Mouse (Mus musculus) skeletal muscle tissue, adult 2 months (tissue): ENCODE measurements at regions not wholly inside any gene's neighbourhood (a gene's known extent, or its start where the extent isn't known, plus 50 kb on each side); places are given as distances from the start of the nearest gene placed in this dataset.
"Not testable (repeated sequence)": the region's sequence is repeated elsewhere in the genome, so short reads cannot be mapped to it uniquely, and the experiment has no call there.

Experiments used
- DNase-seq: peaks from one replicate; pipeline ENCODE4 v3.0.0-alpha.2; 2012; ENCODE audit warnings: low read depth, low spot score

DNA sequence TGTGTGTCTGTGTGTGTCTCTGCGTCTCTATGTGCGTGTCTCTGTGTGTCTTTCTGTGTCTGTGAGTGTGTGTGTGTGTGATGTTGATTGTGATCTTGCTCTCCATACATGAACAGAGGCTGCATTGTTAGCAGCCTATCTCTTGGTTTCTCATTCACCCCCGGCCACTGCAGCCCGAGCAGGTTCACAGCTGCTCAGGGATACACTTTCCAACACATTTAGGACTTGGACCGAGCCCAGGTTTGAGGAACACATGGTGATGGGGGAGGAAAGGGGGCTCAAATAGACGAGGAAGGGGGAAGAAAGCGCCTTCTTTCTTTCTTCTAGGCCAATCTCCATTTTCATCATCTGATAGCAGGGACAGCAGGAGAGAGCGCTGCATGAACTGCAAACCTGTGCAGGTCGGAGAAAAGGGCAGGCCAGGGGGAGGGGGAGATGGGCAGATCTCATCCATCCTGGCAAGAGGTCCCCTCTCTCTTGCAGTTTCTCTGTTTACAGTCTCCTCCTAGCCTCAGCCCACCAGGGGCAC, 123.2 kb downstream of the Zfp36l1 start:
- DNase-seq: no peak

DNA sequence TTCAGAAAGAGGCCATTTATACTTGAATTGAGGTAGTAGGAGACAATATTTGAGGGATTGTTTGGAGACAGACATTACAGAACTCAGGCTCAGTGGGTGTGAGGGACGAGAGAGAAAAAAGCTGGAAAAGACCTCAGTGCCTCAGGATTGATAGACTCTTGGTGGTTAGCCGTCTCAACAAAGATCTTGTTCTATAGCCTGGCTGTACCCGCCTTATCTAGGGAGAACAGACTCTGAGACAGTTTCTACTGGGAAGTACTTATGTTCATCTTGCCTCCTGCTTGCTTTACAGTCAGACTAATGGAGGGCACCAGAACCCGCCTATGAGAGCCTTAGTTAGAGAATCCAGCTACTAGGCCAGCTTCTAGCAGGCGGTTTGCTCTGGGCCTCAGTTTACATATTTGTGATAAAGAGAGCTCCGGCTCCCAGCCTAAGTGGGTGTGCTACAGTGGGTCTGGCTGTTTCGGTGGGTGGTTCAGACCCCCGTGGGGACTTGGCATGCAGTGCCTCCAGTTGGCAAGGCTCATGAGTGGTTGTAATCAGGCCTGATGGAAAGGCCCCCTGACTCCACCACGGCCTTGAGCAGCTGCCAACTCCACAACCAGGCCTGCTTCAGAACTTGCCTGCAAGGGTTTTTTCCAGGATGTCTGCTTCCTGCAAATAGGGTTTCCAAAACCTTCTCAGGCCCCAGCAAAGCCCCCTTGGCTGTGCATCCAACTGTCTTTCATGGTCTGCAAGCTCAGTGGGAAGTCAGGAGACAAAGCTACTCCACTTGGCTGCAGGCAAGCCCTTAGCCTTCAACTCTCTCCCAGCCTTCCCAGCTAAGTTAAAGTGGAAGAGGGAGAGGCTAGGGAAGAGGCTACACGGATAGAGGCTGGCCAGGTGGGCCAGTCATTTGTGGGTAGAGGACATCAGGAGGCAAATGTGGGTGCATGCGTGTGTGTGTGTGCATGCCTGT, 124.1 kb downstream of the Zfp36l1 start:
- no peak for DNase-seq

DNA sequence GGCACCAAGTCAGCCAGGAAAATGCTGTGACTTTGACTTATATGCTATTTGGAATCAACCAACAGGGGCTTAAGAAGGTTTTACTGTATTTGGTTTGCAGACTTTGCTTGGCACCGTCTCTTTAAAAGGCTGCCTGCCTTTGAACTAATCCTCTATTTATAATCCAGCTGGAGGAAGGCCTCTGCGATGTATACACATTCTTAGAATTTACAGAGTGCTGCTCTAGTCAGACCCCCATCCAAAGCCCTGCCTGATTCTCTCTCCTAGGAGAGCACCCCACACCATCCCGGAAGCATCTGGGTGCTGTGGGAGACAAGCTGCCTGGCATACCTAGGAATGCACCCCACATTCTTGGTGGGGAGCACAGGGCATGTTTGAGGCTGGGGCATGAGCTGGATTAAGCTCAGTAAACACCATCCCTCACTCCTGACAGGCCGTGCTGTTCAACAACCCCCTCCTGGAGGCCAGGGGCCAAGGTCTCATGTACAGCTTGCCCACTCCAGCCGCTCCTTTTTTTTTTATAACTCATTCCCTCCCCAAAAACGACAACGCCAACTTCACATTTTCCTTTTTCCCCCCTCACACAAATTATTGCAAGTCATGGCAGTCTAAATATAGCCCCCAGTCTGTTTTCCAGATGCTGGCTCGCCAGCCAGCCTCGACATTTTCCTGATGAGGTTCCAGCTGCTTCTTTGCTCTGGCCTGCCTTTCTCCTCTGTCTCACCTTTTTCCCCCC, 126.4 kb downstream of the Zfp36l1 start:
- no peak for DNase-seq

DNA sequence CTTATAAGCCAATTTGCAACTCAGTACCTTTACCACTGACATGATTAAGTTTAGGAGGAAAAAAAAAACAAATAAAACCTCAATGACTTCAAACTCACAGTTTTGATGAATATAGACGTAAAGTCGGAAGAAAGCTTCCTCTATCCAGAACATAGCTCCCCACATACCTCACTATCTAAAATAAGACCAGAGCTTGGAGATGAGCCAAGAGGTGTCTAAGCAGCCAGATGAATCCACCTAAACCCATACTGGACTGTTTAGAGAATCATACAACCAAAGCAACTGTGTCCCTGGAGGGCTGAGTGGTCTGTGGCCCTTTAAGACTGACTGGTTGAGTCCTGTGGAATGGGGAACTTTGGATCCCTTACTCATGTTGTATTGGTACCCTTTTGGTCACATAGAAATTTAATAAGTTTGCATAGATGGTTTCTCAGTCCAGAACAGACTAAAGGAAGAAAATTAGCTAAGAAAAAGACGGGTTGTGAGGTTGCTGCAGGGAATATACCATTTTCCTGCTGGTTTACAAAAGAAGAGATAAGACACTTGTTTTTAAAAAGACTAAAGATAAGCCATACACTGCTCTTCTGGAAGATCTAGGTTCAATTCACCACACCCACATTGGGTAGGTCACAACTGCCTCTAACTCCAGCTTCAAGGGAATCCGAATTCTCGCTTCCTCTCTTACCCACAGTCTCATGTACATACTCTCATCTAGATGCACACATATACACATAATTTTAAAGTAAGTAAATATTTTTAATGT, 127.6 kb downstream of the Zfp36l1 start:
- DNase-seq: no peak

DNA sequence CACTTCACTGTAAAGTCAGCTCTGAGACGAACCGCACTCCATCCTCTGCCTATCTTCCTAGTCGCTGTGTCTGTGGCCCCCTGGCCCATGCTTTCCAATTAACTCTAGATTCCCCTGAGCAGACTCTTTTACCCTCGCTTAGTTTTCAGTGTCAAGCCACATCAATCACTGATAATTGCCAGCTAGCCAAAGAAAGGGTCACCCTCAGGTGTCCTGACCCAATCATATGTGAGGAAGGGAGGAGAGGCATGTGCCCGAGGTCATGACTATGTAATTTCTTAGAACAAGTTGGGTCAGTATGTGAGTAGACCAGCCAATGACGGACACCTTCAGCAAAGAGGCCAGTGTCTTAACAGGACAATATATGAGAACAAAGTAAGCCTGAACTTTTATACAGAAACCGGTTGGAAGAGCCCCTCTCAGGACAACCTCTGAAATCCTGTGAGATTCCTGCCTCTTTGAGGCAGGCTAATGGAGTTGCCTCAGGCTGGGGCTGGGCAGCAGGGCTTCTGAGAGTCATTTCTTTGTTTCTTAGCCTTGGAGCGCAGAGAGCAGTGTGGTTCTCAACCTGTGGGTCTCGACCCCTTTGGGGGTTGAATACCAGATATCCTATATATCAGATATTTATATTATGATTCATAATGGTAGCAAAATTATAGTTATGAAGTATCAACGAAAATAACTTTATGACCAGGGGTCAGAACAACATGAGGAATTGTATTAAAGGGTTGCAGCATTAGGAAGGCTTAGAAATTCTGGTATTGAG, 128.6 kb downstream of the Zfp36l1 start:
- DNase-seq: no peak

DNA sequence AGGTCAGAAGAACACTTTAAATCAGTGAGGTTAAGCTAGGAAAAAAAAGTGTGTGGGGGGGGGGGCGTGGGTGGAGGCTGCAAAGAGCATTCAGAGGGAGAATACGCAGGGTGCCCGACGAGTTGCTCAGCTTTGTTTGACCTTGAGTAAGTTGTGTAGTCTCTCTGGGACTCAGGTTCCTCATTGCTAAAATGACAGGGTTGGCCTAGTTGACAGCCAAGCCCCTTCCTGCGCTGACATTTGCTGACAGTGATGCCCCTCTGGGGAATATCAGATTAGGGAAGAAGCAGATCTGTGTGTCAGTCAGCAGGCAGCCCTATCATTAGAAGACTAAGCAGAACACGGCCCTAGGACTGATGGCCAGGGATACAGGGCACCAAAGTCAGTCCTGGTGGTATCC, 129.6 kb downstream of the Zfp36l1 start:
- no peak for DNase-seq

DNA sequence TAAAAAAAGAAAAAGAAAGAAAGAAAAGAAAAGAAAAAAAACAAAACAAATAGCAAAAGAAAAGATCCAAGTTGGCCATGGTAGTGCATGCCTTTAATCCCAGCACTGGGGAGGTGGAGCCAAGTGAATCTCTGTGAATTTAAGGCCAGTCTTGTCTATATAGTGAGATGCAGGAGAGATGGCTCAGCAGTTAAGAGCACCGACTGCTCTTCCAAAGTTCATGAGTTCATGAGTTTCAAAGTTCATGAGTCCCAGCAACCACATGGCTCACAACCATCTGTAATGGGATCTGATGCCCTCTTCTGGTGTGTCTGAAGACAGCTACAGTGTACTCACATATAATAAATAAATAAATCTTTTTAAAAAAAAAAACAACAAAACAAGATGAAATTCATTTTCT, 130.3 kb downstream of the Zfp36l1 start:
- not testable (repeated sequence) for DNase-seq

DNA sequence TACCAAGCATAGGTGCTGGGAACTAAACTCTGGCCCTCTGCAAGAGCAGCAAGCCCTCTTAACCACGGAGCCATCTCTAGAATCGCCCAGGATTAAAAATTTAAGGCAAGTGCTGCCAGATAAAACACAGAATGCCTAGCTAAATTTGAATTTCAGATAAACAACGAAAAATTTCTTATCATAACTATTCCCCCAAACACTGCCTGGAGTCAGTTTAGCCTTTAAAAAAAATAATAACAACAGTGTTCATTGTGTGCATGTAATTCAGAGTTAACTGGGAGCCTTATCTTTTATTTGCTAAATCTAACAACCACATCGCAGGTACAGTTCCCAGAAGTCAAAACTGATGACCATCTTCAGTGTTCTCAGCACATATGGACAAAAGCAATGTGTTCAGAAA, 132.1 kb downstream of the Zfp36l1 start:
- no peak for DNase-seq

DNA sequence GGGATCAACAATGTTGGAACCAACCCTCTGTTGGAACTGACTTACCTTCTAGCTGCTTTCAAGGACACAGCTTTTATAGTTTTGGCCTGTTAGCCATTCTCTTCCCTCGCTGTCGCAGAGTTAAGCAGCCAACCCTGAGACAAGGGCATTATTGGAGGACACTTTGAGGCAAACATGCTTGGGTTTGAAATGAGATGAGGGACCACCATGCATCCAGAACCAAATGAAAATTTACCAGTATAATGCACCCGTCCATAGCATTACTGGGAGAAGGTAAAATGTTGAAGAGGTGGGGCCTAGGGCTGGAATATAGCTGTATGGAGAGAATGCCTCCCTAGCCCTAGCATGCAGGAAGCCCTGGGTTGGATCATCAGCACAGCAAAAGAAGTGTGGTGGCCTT, 135.7 kb downstream of the Zfp36l1 start:
- DNase-seq: no peak

DNA sequence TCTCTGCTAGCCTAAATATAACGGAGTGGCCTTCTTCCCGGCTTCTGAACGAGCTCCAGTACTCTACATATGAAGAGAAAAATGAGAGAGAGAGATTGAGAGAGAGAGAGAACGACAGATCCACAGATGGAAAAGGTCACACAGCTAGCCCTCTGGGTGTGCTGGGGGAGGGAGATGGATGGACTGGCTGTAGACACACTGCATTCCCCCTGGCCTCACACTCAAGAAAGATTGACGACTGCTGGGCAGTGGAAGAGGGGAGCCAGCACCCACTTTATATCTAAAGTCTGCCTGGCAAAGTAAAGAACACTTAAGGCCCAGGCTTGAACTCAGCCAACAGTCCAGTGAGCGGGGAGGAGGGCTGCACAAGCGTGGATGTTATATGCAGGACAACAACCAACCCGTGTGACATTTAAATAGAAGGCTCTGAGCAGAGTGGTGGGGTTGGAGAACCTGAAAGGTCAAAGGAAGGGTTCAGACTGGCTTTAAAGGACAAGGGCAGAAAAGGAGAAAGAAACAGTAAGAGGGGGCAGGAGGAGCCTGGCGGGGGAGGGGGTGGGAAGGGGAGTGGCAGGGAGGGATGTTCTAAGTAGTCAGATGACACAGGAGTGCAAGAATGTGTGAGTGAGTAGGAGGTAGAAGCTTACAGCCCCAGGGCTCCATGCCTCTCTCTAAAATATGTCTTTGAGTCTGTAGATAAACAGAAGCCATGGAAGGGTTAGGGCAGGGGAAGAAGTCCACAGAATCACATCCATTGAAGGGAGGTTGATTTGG, 137.2 kb downstream of the Zfp36l1 start:
- no peak for DNase-seq

DNA sequence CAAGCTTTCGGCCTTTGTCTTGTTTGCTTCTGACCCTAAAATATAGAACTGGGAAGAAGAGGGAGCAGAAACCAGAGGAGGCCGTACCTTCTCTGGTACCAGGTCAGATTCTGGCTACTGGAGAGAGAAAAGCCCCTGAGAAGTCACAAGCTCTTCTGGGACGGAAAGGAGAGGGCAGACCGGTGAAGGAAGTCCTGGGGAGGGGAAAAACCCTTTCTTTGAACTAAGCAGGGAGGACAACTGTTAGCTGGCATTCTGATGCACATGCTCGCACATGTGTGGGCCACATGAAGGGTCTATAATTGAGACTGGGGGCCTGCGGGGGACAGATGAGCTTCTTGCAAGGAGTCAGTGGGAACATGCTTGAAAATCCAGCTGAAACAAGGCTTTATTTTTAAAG, 137.8 kb downstream of the Zfp36l1 start:
- DNase-seq: no peak

DNA sequence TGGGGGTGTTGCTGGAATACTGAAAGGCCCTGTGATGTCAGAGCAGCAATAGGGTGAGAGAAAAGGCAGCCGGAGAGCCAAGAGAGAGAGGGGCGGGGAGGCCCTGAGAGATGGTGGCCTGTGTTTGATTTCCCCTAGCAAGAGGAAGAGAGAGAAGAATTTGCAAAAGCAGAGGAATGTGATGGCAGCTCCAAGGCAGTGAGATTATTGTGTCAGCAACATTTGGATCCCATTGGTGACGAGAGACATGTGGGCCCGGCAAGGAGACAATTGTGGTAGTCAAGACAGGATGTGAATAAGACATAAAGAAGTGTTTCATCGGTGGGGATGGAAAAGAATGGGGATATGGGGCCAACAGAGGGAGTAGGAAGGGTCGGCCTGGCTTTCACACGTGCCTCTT, 138.3 kb downstream of the Zfp36l1 start:
- no peak for DNase-seq

DNA sequence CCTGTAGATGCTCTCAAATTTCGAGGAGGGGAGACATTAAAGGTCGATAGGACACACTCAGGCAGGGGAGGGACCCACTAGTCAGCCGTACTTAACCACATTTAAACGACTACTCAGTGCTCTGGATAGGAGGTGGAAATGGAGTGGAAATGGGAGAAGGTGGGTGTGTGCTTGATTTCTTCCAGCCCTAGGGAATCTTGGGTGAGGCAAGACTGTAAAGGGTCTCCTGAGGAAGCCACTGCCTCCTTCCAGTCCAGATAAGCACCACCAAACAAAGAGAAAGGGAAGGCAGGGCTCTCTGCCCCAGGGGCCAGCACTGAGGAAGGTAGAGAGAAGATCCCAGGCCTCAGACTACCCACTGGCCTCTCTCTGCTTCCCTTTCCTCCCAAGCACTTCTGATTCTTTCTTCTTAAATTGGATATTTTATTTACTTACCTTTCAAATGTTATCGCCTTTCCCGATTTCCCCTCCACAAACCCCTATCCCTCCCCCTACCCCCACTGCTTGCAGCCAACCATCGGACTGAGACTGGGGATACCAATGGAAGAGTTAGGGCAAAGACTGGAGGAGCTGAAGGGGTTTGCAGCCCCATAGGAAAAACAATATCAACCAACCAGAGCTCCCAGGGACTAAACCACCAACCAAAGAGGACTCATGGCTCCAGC, 139.1 kb downstream of the Zfp36l1 start:
- DNase-seq: no peak

DNA sequence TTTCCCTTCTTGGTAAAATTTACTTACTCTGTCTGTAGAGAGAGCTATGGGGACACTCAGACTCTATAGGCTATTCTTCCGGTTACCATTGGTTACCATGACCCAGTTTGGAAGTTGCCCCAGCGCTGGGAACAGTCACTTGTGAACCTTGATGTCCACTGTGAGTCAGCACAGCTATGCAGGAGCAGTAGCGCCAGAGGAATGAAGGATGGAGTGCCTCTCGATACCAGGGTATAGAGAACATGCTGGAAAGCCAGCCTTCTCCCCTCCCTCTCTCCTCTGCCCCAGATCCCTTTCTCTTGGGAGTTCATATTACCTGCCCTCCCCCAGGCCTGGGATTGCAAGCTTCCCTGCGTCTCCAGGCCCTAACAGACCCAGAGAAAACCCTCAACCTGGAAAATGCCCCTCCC, 141.8 kb downstream of the Zfp36l1 start:
- DNase-seq: no peak

DNA sequence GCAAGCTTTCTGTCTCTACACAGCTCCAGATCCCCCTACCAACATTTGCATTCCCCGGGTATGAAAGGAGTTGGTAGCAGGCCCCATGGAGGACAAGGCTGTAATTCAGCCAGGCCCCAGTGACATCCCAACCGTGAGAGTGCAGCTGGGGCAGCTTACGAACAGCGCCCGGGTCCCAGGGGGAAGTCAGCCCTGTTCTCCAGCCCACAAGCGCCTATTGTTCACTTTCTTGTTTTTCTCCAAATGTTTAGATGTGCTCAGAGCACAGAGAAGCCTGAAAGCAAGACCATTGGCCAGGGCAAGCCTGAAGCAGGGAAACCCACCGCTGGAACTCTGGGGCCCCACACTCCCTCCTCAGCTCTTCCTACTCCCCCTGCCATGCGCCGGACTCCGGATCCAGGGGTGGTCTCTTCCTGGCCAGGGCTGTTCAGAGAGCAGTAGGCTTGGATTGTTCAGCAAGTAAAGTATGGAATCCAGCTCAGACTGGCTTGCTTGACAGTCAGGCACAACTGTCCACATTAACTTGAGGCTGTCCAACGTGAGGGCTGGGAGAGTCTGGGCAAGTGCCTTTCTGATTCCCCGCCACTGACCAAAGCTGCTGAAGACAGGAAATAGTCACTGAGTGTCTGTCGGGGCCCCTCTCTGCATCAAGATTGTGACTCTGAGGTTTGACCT, 142.4 kb downstream of the Zfp36l1 start:
- no peak for DNase-seq

DNA sequence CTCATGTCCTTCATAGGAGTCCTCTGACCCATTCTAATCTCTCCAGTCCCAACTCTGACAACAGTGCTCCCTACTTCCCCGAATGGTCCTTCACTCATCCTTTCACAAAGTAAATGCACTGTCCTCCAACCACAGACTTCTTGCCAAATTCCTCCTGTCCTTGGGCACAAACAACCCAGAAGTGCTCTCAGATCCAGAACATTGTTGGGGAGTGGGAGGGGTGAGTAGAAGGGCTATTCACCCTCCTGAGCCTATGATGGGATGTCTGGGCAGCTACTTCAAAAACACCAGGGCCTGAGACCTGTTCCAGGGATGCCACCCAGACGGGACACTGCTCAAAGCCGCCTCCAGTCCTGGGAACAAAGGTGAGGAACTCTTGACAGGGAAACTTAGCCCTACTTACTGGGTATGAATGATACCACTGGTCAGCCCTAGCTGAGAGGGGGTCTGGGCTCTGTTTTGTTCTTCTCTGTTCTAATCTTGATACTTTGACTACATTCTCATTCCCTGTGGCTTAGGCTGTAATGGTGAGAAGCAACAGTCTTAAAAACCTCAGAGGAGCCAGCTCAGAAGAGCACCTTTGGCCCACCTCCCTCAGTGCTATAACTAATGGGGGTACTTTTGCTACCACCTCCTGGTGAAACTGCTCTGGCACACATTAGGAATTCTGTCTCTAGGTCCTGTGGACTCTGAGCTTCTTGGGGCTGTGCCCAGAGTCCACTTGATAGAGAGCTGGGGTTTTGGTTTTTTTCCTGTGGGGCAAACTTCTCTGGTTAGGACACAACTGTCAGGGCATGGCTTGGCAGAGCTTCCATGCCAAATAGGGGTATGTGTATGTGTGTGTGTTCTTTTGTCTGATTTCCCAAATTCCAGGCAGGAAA, 143.2 kb downstream of the Zfp36l1 start:
- no peak for DNase-seq

DNA sequence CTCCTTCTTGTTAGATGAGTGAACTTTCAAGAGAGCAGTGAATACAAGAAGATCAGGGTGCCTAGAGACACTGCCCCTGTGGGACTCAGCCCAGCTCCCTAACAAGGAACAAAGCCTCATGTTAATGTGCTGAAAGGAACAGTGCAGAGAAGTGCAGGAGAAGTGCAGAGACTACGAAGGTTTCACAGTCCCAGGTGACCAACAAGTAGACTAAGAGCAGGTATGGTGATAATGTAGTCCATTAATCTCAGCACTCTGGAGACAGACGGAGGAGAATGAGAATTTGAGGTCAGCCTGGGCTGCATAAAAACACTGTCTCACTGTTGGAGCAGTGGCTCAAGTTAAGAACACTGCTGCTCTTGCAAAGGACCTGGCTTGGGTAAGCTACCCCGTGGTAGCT, 144.1 kb downstream of the Zfp36l1 start:
- DNase-seq: no peak
